Mouse (Mus musculus) midbrain, embryonic 15.5 days (tissue): ENCODE results near the gene Itga5. TPM values are rescaled to one million over a fixed set of nuclear protein-coding genes. Genes with fewer than 3 reads are reported as not detected.
A peak's percentile ranks its signal among the peaks of the same experiment; 100 is the strongest.

Experiments
- ATAC-seq: fragments of 200-750 bp; cut with Nextera tagmentation; replicated peaks from 2 replicates; pipeline ENCODE4 v1.8.0; 2017; ENCODE audit warnings: moderate TSS enrichment
- H3K27ac ChIP-seq: fragments of 300-500 bp; sonication (generic); 2 replicates; pipeline ENCODE4 v1.5.1; 2015; ENCODE audit warnings: mild to moderate bottlenecking, inconsistent platforms
- H3K27me3 ChIP-seq: fragments of 300-500 bp; sonication (generic); replicated peaks from 2 replicates; pipeline ENCODE4 v1.6.1; 2015; ENCODE audit warnings: inconsistent platforms
- H3K36me3 ChIP-seq: fragments of 300-500 bp; sonication (generic); replicated peaks from 2 replicates; pipeline ENCODE4 v1.6.1; 2015; ENCODE audit warnings: inconsistent platforms
- H3K4me1 ChIP-seq: fragments of 300-500 bp; sonication (generic); 2 replicates; pipeline ENCODE4 v1.6.1; 2015; ENCODE audit warnings: inconsistent platforms
- H3K4me2 ChIP-seq: fragments of 300-500 bp; sonication (generic); 2 replicates; pipeline ENCODE4 v1.6.1; 2015; ENCODE audit warnings: inconsistent platforms, mild to moderate bottlenecking, moderate library complexity
- H3K4me3 ChIP-seq: fragments of 300-500 bp; sonication (generic); 2 replicates; pipeline ENCODE4 v1.5.1; 2015; ENCODE audit warnings: mild to moderate bottlenecking, inconsistent platforms
- H3K9ac ChIP-seq: fragments of 300-500 bp; sonication (generic); 2 replicates; pipeline ENCODE4 v1.6.1; 2015; ENCODE audit warnings: mild to moderate bottlenecking, inconsistent platforms
- H3K9me3 ChIP-seq: fragments of 300-500 bp; sonication (generic); 2 replicates; pipeline ENCODE4 v1.6.1; 2016; ENCODE audit warnings: inconsistent platforms
- WGBS: fragments of 180-500 bp; shearing (Covaris S2); methylation state at CpG from one replicate; pipeline ENCODE4 v1.1.7; 2015; ENCODE audit warnings: mixed read lengths; 5-methylcytosine and 5-hydroxymethylcytosine counted together
- polyA plus RNA-seq: library from polyadenylated mRNA; unstranded; fragments of >200 nt; fragmentation: Nextera tagmentation; extraction: Ambion mirVana; gene quantifications from 2 replicates; pipeline ENCODE4 v1.2.1, GENCODE M21; 2015

Itga5 gene
- polyA plus RNA-seq, 1 experiment from 2014 or later: 7.3 TPM

DNA sequence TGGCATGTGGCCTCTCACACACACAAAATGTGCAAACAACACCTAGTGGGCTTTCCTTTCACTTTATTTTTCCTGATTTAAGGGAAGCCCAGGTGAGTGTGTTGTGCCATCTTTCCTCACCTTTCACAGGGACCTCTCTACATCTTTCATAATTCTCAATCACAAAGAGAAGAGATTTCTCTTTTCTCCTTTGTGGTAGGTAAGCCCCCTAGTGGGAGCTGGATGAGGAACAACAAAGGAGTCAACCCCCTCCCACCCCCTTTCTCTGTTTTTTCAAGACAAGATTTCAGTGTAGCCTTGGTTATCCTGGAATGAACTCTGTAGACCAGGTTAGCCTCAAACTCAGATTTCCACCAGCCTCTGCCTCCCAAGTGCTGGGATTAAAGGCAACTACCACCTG is 23.0 kb downstream of the Itga5 start:
- Histone ChIP-seq H3K4me2 (no peak overlapping the region), H3K36me3 (no peaks in the 10 kb centered on the region), H3K4me1 (peaks cover 36% of the 10 kb centered on the region), H3K27ac (no peak overlapping the region), H3K4me3 (no peak overlapping the region), H3K27me3 (0 out of 2 replicates have a peak, but pooled peaks cover 4% of the 10 kb centered on the region), H3K9me3 (no peaks in the 10 kb centered on the region), H3K9ac (no peak overlapping the region)
- no peak for ATAC-seq

- WGBS: 83% methylated on average over 2 of the region's 3 CpGs
- no peak for ATAC-seq
- no peak overlapping the region for H3K27ac ChIP-seq
These were observed 23.6 kb downstream of the Itga5 start for GRCm38 (mm10) chr15:103343008-103343407.

GRCm38 (mm10) chr15:103342415-103342814 is 24.1 kb downstream of the Itga5 start:
- Histone ChIP-seq H3K4me1 (peaks cover 39% of the 10 kb centered on the region), H3K36me3 (no peaks in the 10 kb centered on the region), H3K4me2 (no peak overlapping the region), H3K9ac (no peak overlapping the region), H3K4me3 (no peak overlapping the region), H3K27ac (no peak overlapping the region), H3K9me3 (no peaks in the 10 kb centered on the region), H3K27me3 (0 out of 2 replicates have a peak, but pooled peaks cover 4% of the 10 kb centered on the region)
- ATAC-seq: no peak
- WGBS: 20% methylated on average over 4 of the region's 4 CpGs

More at GRCm38 (mm10) chr15:103343008-103343407, 23.6 kb downstream of the Itga5 start:
- Histone ChIP-seq H3K4me1 (peaks cover 39% of the 10 kb centered on the region), H3K9me3 (no peaks in the 10 kb centered on the region), H3K9ac (no peak overlapping the region), H3K27me3 (0 out of 2 replicates have a peak, but pooled peaks cover 4% of the 10 kb centered on the region), H3K4me3 (no peak overlapping the region), H3K36me3 (no peaks in the 10 kb centered on the region), H3K4me2 (no peak overlapping the region)

- H3K27me3 ChIP-seq: 0 out of 2 replicates have a peak, but pooled peaks cover 4% of the 10 kb centered on the region
- no peak for ATAC-seq
- H3K4me1 ChIP-seq: peaks cover 39% of the 10 kb centered on the region
- no peak overlapping the region for H3K4me2 ChIP-seq
- H3K27ac ChIP-seq: no peak overlapping the region
- no peaks in the 10 kb centered on the region for H3K36me3 ChIP-seq
- WGBS: 53% methylated on average over 8 of the region's 8 CpGs
- H3K9ac ChIP-seq: no peak overlapping the region
- no peaks in the 10 kb centered on the region for H3K9me3 ChIP-seq
- H3K4me3 ChIP-seq: no peak overlapping the region
These were observed 25.0 kb downstream of the Itga5 start for GRCm38 (mm10) chr15:103341547-103341946.

GRCm38 (mm10) chr15:103340786-103341185 is 25.8 kb downstream of the Itga5 start:
- ATAC-seq: 0 out of 2 replicates have a peak, but pooled peaks have one; percentile 18
- peak overlapping the region; percentile 67 for H3K4me3 ChIP-seq
- H3K9ac ChIP-seq: peak overlapping the region; percentile 56; the same call in 1 of the 2 replicates

GRCm38 (mm10) chr15:103339961-103340337 is 26.6 kb downstream of the Itga5 start, which contains the start of gene Zfp385a:
TSS of gene Zfp385a (minus strand) at chr15:103340093.
- H3K27me3 ChIP-seq: 0 out of 2 replicates have a peak, but pooled peaks cover 4% of the 10 kb centered on the region
- no peaks in the 10 kb centered on the region for H3K36me3 ChIP-seq
- WGBS: 0% methylated on average over 26 of the region's 26 CpGs
- peak within 1 kb of the TSS; percentile 67 for H3K4me3 ChIP-seq
- peak within 1 kb of the TSS; percentile 27; the same call in 1 of the 2 replicates for H3K27ac ChIP-seq
- peak within 1 kb of the TSS; percentile 56 for H3K9ac ChIP-seq
- no peaks in the 10 kb centered on the region for H3K9me3 ChIP-seq
- peaks cover 46% of the 10 kb centered on the region for H3K4me1 ChIP-seq
- ATAC-seq: peak; percentile 68
- peak within 1 kb of the TSS; percentile 70 for H3K4me2 ChIP-seq

More at GRCm38 (mm10) chr15:103340786-103341185, 25.8 kb downstream of the Itga5 start:
- Histone ChIP-seq H3K27me3 (0 out of 2 replicates have a peak, but pooled peaks cover 4% of the 10 kb centered on the region), H3K4me1 (peaks cover 40% of the 10 kb centered on the region), H3K9me3 (no peaks in the 10 kb centered on the region), H3K27ac (0 out of 2 replicates have a peak overlapping the region, but pooled peaks have one; percentile 27), H3K36me3 (no peaks in the 10 kb centered on the region), H3K4me2 (peak overlapping the region; percentile 70)
- 19% methylated on average over 4 of the region's 4 CpGs for WGBS

DNA sequence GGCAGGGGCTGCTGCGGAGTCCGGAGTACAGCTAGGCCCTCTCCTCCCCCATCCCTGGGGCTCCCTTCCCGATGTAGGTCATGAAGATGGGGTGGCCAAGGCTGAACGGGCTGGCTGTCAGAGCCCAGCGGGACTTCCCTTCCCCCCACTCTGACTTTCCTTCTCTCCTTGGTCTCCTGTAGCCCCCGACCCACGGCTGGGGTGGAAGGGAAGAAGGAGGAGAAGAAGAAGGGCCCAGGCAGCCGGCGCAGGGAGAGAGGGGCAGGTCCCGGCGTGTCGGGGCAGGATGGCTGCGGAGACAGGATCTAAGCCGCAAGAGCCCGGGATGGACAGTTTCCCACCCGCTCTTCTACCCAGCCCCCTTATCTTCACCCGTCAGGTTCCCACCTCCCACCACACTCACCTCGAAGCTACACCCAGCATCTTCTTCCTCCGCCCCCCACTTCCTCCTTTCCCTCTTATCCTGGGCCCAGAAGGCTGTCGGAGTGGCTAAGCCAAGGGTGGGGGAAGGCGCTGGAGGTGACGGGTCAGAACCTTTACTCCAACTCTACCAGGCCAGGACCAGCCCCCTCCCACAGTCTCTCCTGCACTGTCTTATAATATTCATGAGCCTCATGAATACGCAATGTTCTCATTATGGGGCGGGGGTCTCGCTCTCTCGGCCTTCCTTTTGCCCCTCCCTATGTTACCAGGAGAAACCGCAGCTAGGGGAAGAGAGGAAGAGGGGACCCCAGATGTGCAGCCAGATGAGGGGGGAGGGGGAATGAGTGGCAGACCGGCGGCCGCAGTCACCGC is 27.2 kb downstream of the Itga5 start:
- Histone ChIP-seq H3K36me3 (no peaks in the 10 kb centered on the region), H3K4me3 (peak overlapping the region; percentile 67), H3K27me3 (0 out of 2 replicates have a peak, but pooled peaks cover 4% of the 10 kb centered on the region), H3K9ac (peak overlapping the region; percentile 56), H3K4me1 (peaks cover 49% of the 10 kb centered on the region), H3K4me2 (peak overlapping the region; percentile 70), H3K27ac (peak overlapping the region; percentile 27; the same call in 1 of the 2 replicates), H3K9me3 (no peaks in the 10 kb centered on the region)
- 5% methylated on average over 29 of the region's 31 CpGs for WGBS
- ATAC-seq: peak; percentile 57

DNA sequence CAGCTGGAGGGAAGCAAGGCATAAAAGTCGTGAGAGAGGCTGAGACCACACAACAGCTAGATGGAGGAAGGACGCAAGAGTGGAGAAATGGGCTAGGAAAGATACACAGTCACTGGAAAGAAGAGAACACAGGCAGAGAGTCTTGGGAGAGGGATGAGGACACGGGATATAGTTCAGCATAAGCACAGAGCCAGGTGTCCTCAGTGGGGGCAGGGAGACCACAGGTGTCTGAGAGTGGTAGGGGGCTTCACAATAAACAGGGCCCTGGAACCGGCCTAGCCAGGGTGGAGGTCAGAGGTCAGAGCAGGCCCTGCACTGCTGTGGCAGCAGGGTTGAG is 27.8 kb downstream of the Itga5 start:
- H3K27ac ChIP-seq: no peak overlapping the region
- H3K4me1 ChIP-seq: peaks cover 55% of the 10 kb centered on the region
- no peaks in the 10 kb centered on the region for H3K9me3 ChIP-seq
- H3K27me3 ChIP-seq: 0 out of 2 replicates have a peak, but pooled peaks cover 4% of the 10 kb centered on the region
- H3K36me3 ChIP-seq: no peaks in the 10 kb centered on the region
- ATAC-seq: no peak
- peak overlapping the region; percentile 67 for H3K4me3 ChIP-seq
- peak overlapping the region; percentile 70 for H3K4me2 ChIP-seq
- H3K9ac ChIP-seq: peak overlapping the region; percentile 56; the same call in 1 of the 2 replicates
- WGBS: 34% methylated on average over 4 of the region's 4 CpGs

- H3K9me3 ChIP-seq: no peaks in the 10 kb centered on the region
- H3K9ac ChIP-seq: no peak overlapping the region
- WGBS: 22% methylated on average over 11 of the region's 11 CpGs
- no peak overlapping the region for H3K4me3 ChIP-seq
- peaks cover 56% of the 10 kb centered on the region for H3K4me1 ChIP-seq
- H3K36me3 ChIP-seq: no peaks in the 10 kb centered on the region
- no peak overlapping the region for H3K4me2 ChIP-seq
- H3K27me3 ChIP-seq: 0 out of 2 replicates have a peak, but pooled peaks cover 4% of the 10 kb centered on the region
- no peak for ATAC-seq
- no peak overlapping the region for H3K27ac ChIP-seq
These were observed 29.4 kb downstream of the Itga5 start for GRCm38 (mm10) chr15:103336996-103337667.

GRCm38 (mm10) chr15:103335488-103336235 is 30.9 kb downstream of the Itga5 start:
- no peaks in the 10 kb centered on the region for H3K36me3 ChIP-seq
- H3K4me2 ChIP-seq: no peak overlapping the region
- no peaks in the 10 kb centered on the region for H3K9me3 ChIP-seq
- peaks cover 45% of the 10 kb centered on the region for H3K4me1 ChIP-seq
- no peak overlapping the region for H3K9ac ChIP-seq
- no peak for ATAC-seq
- 19% methylated on average over 7 of the region's 7 CpGs for whole genome bisulfite sequencing
- no peaks in the 10 kb centered on the region for H3K27me3 ChIP-seq
- no peak overlapping the region for H3K4me3 ChIP-seq
- 0 out of 2 replicates have a peak overlapping the region, but pooled peaks have one; percentile 17 for H3K27ac ChIP-seq

DNA sequence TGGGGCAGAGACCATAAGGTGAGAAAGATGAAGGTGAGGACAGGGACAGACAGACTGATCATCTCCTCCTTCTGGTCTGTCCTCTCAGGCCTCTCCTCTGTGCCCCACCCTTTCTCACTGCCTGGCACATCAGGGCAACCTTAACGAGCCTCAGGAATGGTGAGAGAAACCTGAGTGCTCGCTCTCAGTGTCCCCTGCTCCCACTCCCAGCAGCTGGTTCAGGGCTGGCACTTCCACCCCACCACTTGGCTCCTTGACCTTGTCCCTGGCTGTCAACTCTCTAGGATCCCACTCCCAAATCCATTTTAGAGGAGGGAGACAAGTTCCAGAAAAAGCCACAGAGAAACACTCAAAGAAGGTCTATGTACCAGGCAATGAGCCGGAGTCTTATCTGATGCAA is 31.5 kb downstream of the Itga5 start:
- H3K9ac ChIP-seq: no peak overlapping the region
- H3K27ac ChIP-seq: 0 out of 2 replicates have a peak overlapping the region, but pooled peaks have one; percentile 17
- H3K4me2 ChIP-seq: no peak overlapping the region
- no peaks in the 10 kb centered on the region for H3K27me3 ChIP-seq
- no peaks in the 10 kb centered on the region for H3K36me3 ChIP-seq
- H3K9me3 ChIP-seq: no peaks in the 10 kb centered on the region
- peaks cover 39% of the 10 kb centered on the region for H3K4me1 ChIP-seq
- no peak overlapping the region for H3K4me3 ChIP-seq
- no peak for ATAC-seq
- WGBS: 69% methylated on average over 3 of the region's 3 CpGs
